Mouse (Mus musculus): ENCODE measurements around the gene Usp43. TPM values are rescaled to one million over a fixed set of nuclear protein-coding genes. Genes with fewer than 3 reads are reported as not detected.

The Usp43 gene
- not detected in 2 replicates for total RNA-seq (2012; rRNA removed)
- not detected in 2 replicates for total RNA-seq (2014; rRNA removed)
- not detected in 2 replicates for polyA plus RNA-seq (2012; ENCODE audit: insufficient read length, low read depth)

GRCm38 (mm10) chr11:67921827-67922754 lies at the start of gene Usp43:
TSS of gene Usp43 (minus strand) at chr11:67922153.
- H3K9me3 ChIP-seq (replicated peaks; ENCODE audit: low read length) = no peaks in the 10 kb centered on the region
- TF ChIP-seq MAX (IDR thresholded peaks at IDR 0.05; ENCODE audit: low read length) (no peak), HCFC1 (IDR thresholded peaks at IDR 0.05; ENCODE audit: low read depth, low read length) (no peak), CHD1 (IDR thresholded peaks at IDR 0.05; ENCODE audit: low read depth, low read length) (no peak), KAT2A (IDR thresholded peaks at IDR 0.05; ENCODE audit: insufficient replicate concordance, low read length) (no peak), GABPA (IDR thresholded peaks at IDR 0.05; ENCODE audit: insufficient replicate concordance, low read depth, low read length) (no peak), ZNF384 (IDR thresholded peaks at IDR 0.05; ENCODE audit: low read depth, low read length) (no peak), BHLHE40 (IDR thresholded peaks at IDR 0.05; ENCODE audit: low read depth, low read length) (no peak), PAX5 (IDR thresholded peaks at IDR 0.05; ENCODE audit: low read length) (no peak), RCOR1 (conservative IDR thresholded peaks at IDR 0.05; ENCODE audit: low read depth, low read length) (no peak), JUN (IDR thresholded peaks at IDR 0.05; ENCODE audit: insufficient read depth, low read depth, low read length) (no peak), CTCF (conservative IDR thresholded peaks at IDR 0.05 in 1 of 2, IDR thresholded peaks at IDR 0.05 in 1 of 2; ENCODE audit: low read depth in 2 of 2, low read length in 2 of 2) (no peak), IRF4 (IDR thresholded peaks at IDR 0.05; ENCODE audit: low read depth, low read length) (no peak)
- DNase-seq (ENCODE audit: extremely low read depth) = no peak

GRCm38 (mm10) chr11:67967831-67968230 lies 45.9 kb upstream of the Usp43 start:
- no peak overlapping the region for H3K27ac ChIP-seq (ENCODE audit: insufficient read depth, low read depth)
- H3K4me2 ChIP-seq (ENCODE audit: insufficient read depth, low read depth, poor library complexity, severe bottlenecking) = peak overlapping the region; percentile 95
- H3K4me1 ChIP-seq (ENCODE audit: control insufficient read depth in 1 of 2, insufficient read depth in 2 of 2) = peaks cover 4 to 32% of the 10 kb centered on the region in 2 experiments
- in situ Hi-C loops (cut with MboI; ENCODE audit: low pct_ligation_motif_present, low pct_unique_long_range_greater_than_20kb, low sequenced_read_pairs) (no loop called here), dilution Hi-C loops (cut with MboI; ENCODE audit: extremely low pct_ligation_motif_present, extremely low pct_unique_long_range_greater_than_20kb, low sequenced_read_pairs) (no loop called here)
- H3K36me3 ChIP-seq (replicated peaks in 1 of 2; ENCODE audit: control insufficient read depth in 1 of 2, insufficient read depth in 1 of 2, low read length in 1 of 2) = peaks cover 15 to 35% of the 10 kb centered on the region in 2 experiments
- no peaks in the 10 kb centered on the region for H3K27me3 ChIP-seq (replicated peaks)
- no peak overlapping the region for H3K9ac ChIP-seq (ENCODE audit: insufficient read depth, low read depth)
- peaks cover 14% of the 10 kb centered on the region; the same call in 1 of the 2 replicates for H3K79me2 ChIP-seq (replicated peaks; ENCODE audit: control insufficient read depth, extremely low read depth, insufficient read depth, poor library complexity, severe bottlenecking)
- TF ChIP-seq CTCF (conservative IDR thresholded peaks at IDR 0.05 in 1 of 2, IDR thresholded peaks at IDR 0.05 in 1 of 2; ENCODE audit: low read depth in 2 of 2, low read length in 2 of 2) (no peak), GABPA (IDR thresholded peaks at IDR 0.05; ENCODE audit: insufficient replicate concordance, low read depth, low read length) (no peak), ZMIZ1 (IDR thresholded peaks at IDR 0.05; ENCODE audit: low read depth, low read length) (no peak), JUND (conservative IDR thresholded peaks at IDR 0.05; ENCODE audit: low read depth, low read length) (no peak), BHLHE40 (IDR thresholded peaks at IDR 0.05; ENCODE audit: low read depth, low read length) (no peak), HCFC1 (IDR thresholded peaks at IDR 0.05; ENCODE audit: low read depth, low read length) (no peak), TCF12 (IDR thresholded peaks at IDR 0.05; ENCODE audit: low read depth, low read length) (no peak), MAZ (IDR thresholded peaks at IDR 0.05; ENCODE audit: low read depth, low read length) (no peak), USF1 (IDR thresholded peaks at IDR 0.05; ENCODE audit: low read depth, low read length) (no peak)
- no peak for DNase-seq (ENCODE audit: extremely low read depth)
- H3K9me3 ChIP-seq (replicated peaks; ENCODE audit: low read length) = no peaks in the 10 kb centered on the region
- H3K4me3 ChIP-seq (replicated peaks in 1 of 3; ENCODE audit: low read depth in 2 of 3, low read length in 2 of 3, poor library complexity in 1 of 3) = peak overlapping the region in 1 of 3 experiments; percentile 97

More at GRCm38 (mm10) chr11:67921827-67922754, at the start of gene Usp43:
- H3K9ac ChIP-seq (ENCODE audit: insufficient read depth, low read depth) = no peak within 1 kb of the TSS
- peaks cover 3 to 35% of the 10 kb centered on the region in 2 experiments; a peak in 3 of 4 replicates for H3K4me1 ChIP-seq (ENCODE audit: control insufficient read depth in 1 of 2, insufficient read depth in 2 of 2)
- H3K27me3 ChIP-seq (replicated peaks) = peaks cover 53% of the 10 kb centered on the region
- dilution Hi-C loops (cut with MboI; ENCODE audit: extremely low pct_ligation_motif_present, extremely low pct_unique_long_range_greater_than_20kb, low sequenced_read_pairs) = no loop called here
- H3K79me2 ChIP-seq (replicated peaks; ENCODE audit: control insufficient read depth, extremely low read depth, insufficient read depth, poor library complexity, severe bottlenecking) = no peaks in the 10 kb centered on the region
- H3K4me2 ChIP-seq (ENCODE audit: insufficient read depth, low read depth, poor library complexity, severe bottlenecking) = peak within 1 kb of the TSS; percentile 96
- in situ Hi-C loops (cut with MboI; ENCODE audit: low pct_ligation_motif_present, low pct_unique_long_range_greater_than_20kb, low sequenced_read_pairs) = no loop called here
- H3K27ac ChIP-seq (ENCODE audit: insufficient read depth, low read depth) = no peak within 1 kb of the TSS
- peak within 1 kb of the TSS; percentile 16 to 46 (median 41) for H3K4me3 ChIP-seq (replicated peaks in 1 of 3; ENCODE audit: low read depth in 2 of 3, low read length in 2 of 3, poor library complexity in 1 of 3)
- no peaks in the 10 kb centered on the region for H3K36me3 ChIP-seq (replicated peaks in 1 of 2; ENCODE audit: control insufficient read depth in 1 of 2, insufficient read depth in 1 of 2, low read length in 1 of 2)
